Mouse (Mus musculus): ENCODE data around the gene Sh3bp5l.
A peak's percentile ranks its signal among the peaks of the same experiment; 100 is the strongest.
"Not testable (repeated sequence)": the region's sequence is repeated elsewhere in the genome, so short reads cannot be mapped to it uniquely, and the experiment has no call there.

Sh3bp5l gene

GRCm38 (mm10) chr11:58322824-58323569 lies 7.5 kb upstream of the Sh3bp5l start:
- peak; percentile 97 for DNase-seq (ENCODE audit: low spot score)

GRCm38 (mm10) chr11:58323570-58324340 lies 6.8 kb upstream of the Sh3bp5l start:
- no peak for DNase-seq (ENCODE audit: low spot score)

- DNase-seq (ENCODE audit: low spot score) = no peak
Observed at GRCm38 (mm10) chr11:58324614-58325229, 5.8 kb upstream of the Sh3bp5l start.

- DNase-seq (ENCODE audit: low spot score) = no peak
Observed at GRCm38 (mm10) chr11:58326781-58327180, 3.7 kb upstream of the Sh3bp5l start.

- no peak for DNase-seq (ENCODE audit: low spot score)
Observed at GRCm38 (mm10) chr11:58329906-58330275, 633 bp upstream of the Sh3bp5l start.

- DNase-seq (ENCODE audit: low spot score) = no peak
Observed at GRCm38 (mm10) chr11:58331149-58331495, 598 bp downstream of the Sh3bp5l start.

GRCm38 (mm10) chr11:58331546-58331945 lies 1.0 kb downstream of the Sh3bp5l start:
- no peak for DNase-seq (ENCODE audit: low spot score)

- DNase-seq (ENCODE audit: low spot score) = no peak
Observed at GRCm38 (mm10) chr11:58334746-58335145, 4.2 kb downstream of the Sh3bp5l start.

GRCm38 (mm10) chr11:58346745-58347144 lies 16.2 kb downstream of the Sh3bp5l start:
- no peak for DNase-seq (ENCODE audit: low spot score)

GRCm38 (mm10) chr11:58350628-58351027 lies 20.1 kb downstream of the Sh3bp5l start:
- no peak for DNase-seq (ENCODE audit: low spot score)

GRCm38 (mm10) chr11:58351179-58351578 lies 20.7 kb downstream of the Sh3bp5l start:
- no peak for DNase-seq (ENCODE audit: low spot score)

- DNase-seq (ENCODE audit: low spot score) = no peak
Observed at GRCm38 (mm10) chr11:58352681-58353548, 22.4 kb downstream of the Sh3bp5l start.

- DNase-seq (ENCODE audit: low spot score) = no peak
Observed at GRCm38 (mm10) chr11:58353709-58354108, 23.2 kb downstream of the Sh3bp5l start.

- DNase-seq (ENCODE audit: low spot score) = no peak
Observed at GRCm38 (mm10) chr11:58354476-58354875, 24.0 kb downstream of the Sh3bp5l start.

- DNase-seq (ENCODE audit: low spot score) = no peak
Observed at GRCm38 (mm10) chr11:58354927-58355326, 24.4 kb downstream of the Sh3bp5l start.

GRCm38 (mm10) chr11:58357042-58357441 lies 26.5 kb downstream of the Sh3bp5l start:
- DNase-seq (ENCODE audit: low spot score) = no peak

- no peak for DNase-seq (ENCODE audit: low spot score)
Observed at GRCm38 (mm10) chr11:58357844-58358534, 27.5 kb downstream of the Sh3bp5l start.

- not testable (repeated sequence) for DNase-seq (ENCODE audit: low spot score)
Observed at GRCm38 (mm10) chr11:58362562-58362961, 32.0 kb downstream of the Sh3bp5l start.

- no peak for DNase-seq (ENCODE audit: low spot score)
Observed at GRCm38 (mm10) chr11:58364454-58364853, 33.9 kb downstream of the Sh3bp5l start.

GRCm38 (mm10) chr11:58366191-58366590 lies 35.7 kb downstream of the Sh3bp5l start:
- DNase-seq (ENCODE audit: low spot score) = not testable (repeated sequence)

GRCm38 (mm10) chr11:58377273-58377672 lies 46.7 kb downstream of the Sh3bp5l start:
- no peak for DNase-seq (ENCODE audit: low spot score)

Data from testis, postnatal 14 days (tissue).